Mouse (Mus musculus): ENCODE data around the gene Amh. TPM values are rescaled to one million over a fixed set of nuclear protein-coding genes. Genes with fewer than 3 reads are reported as not detected.
"Not testable (repeated sequence)": the region's sequence is repeated elsewhere in the genome, so short reads cannot be mapped to it uniquely, and the experiment has no call there.

Gene Amh
- polyA plus RNA-seq, 2 experiments = 0.08 to 0.31 TPM

- WGBS (ENCODE audit: insufficient replicate concordance) = under 1% methylated on average over 77 of the region's 82 CpGs
- Histone ChIP-seq H3K9ac (replicated peaks) (peak within 1 kb of the TSS; percentile 94), H3K4me1 (replicated peaks; ENCODE audit: control insufficient read depth in 2 of 2, insufficient read depth in 2 of 2, low read length in 1 of 2) (peaks cover 50 to 52% of the 10 kb centered on the region in 2 experiments), H3K9me3 (ENCODE audit: control insufficient read depth, low read length) (no peaks in the 10 kb centered on the region), H3K4me3 (ENCODE audit: insufficient read depth in 1 of 2, low read depth in 2 of 2, low read length in 2 of 2) (peak within 1 kb of the TSS; percentile 93 to 96), H3K27ac (peak within 1 kb of the TSS; percentile 90), H3K36me3 (replicated peaks; ENCODE audit: control insufficient read depth, insufficient read depth, low read depth) (peaks cover 30% of the 10 kb centered on the region), H3K27me3 (ENCODE audit: control insufficient read depth, insufficient read depth, low read length) (no peaks in the 10 kb centered on the region; the same call in 1 of the 2 replicates), H3K4me2 (ENCODE audit: low read depth) (peak within 1 kb of the TSS; percentile 99)
- peak; percentile 100 for DNase-seq (ENCODE audit: low read depth in 3 of 3, low spot score in 3 of 3)
- TF ChIP-seq EP300 (IDR thresholded peaks at IDR 0.05; ENCODE audit: low read depth) (0 out of 2 replicates have a peak, but pooled peaks have one; percentile 9), CTCF (IDR thresholded peaks at IDR 0.05; ENCODE audit: low read depth) (peak; percentile 16; the same call in 1 of the 2 replicates)
- peak; percentile 93 for ATAC-seq (ENCODE audit: insufficient read depth)
Measured at GRCm38 (mm10) chr10:80826151-80827062, 21.4 kb downstream of the Amh start, which contains the start of gene Oaz1. Gene Oaz1 (plus strand): TSS chr10:80826656.

GRCm38 (mm10) chr10:80827063-80827869 lies 22.2 kb downstream of the Amh start:
- no peaks in the 10 kb centered on the region; the same call in 1 of the 2 replicates for H3K27me3 ChIP-seq (ENCODE audit: control insufficient read depth, insufficient read depth, low read length)
- no peak for ATAC-seq (ENCODE audit: insufficient read depth)
- peak overlapping the region; percentile 94 for H3K9ac ChIP-seq (replicated peaks)
- TF ChIP-seq CTCF (IDR thresholded peaks at IDR 0.05; ENCODE audit: low read depth) = no peak
- no peak for TF ChIP-seq EP300 (IDR thresholded peaks at IDR 0.05; ENCODE audit: low read depth)
- peak overlapping the region; percentile 90 for H3K27ac ChIP-seq
- H3K9me3 ChIP-seq (ENCODE audit: control insufficient read depth, low read length) = no peaks in the 10 kb centered on the region
- peak overlapping the region; percentile 93 to 96 for H3K4me3 ChIP-seq (ENCODE audit: insufficient read depth in 1 of 2, low read depth in 2 of 2, low read length in 2 of 2)
- H3K36me3 ChIP-seq (replicated peaks; ENCODE audit: control insufficient read depth, insufficient read depth, low read depth) = peaks cover 30% of the 10 kb centered on the region
- DNase-seq (ENCODE audit: low read depth in 3 of 3, low spot score in 3 of 3) = no peak
- peak overlapping the region; percentile 99 for H3K4me2 ChIP-seq (ENCODE audit: low read depth)
- H3K4me1 ChIP-seq (replicated peaks; ENCODE audit: control insufficient read depth in 2 of 2, insufficient read depth in 2 of 2, low read length in 1 of 2) = peaks cover 48 to 49% of the 10 kb centered on the region in 2 experiments
- WGBS (ENCODE audit: insufficient replicate concordance) = 6% methylated on average over 29 of the region's 29 CpGs

- Histone ChIP-seq H3K36me3 (replicated peaks; ENCODE audit: control insufficient read depth, insufficient read depth, low read depth) (peaks cover 30% of the 10 kb centered on the region), H3K27me3 (ENCODE audit: control insufficient read depth, insufficient read depth, low read length) (no peaks in the 10 kb centered on the region; the same call in 1 of the 2 replicates), H3K4me1 (replicated peaks; ENCODE audit: control insufficient read depth in 2 of 2, insufficient read depth in 2 of 2, low read length in 1 of 2) (peaks cover 45 to 46% of the 10 kb centered on the region in 2 experiments), H3K27ac (peak overlapping the region; percentile 30), H3K4me3 (ENCODE audit: insufficient read depth in 1 of 2, low read depth in 2 of 2, low read length in 2 of 2) (peak overlapping the region; percentile 93 to 96), H3K9ac (replicated peaks) (peak overlapping the region; percentile 94), H3K4me2 (ENCODE audit: low read depth) (peak overlapping the region; percentile 99), H3K9me3 (ENCODE audit: control insufficient read depth, low read length) (no peaks in the 10 kb centered on the region)
- ATAC-seq (ENCODE audit: insufficient read depth) (no peak), DNase-seq (ENCODE audit: low read depth in 3 of 3, low spot score in 3 of 3) (no peak)
- TF ChIP-seq EP300 (IDR thresholded peaks at IDR 0.05; ENCODE audit: low read depth) (no peak), CTCF (IDR thresholded peaks at IDR 0.05; ENCODE audit: low read depth) (no peak)
- WGBS (ENCODE audit: insufficient replicate concordance) = 69% methylated on average over 10 of the region's 10 CpGs
Measured at GRCm38 (mm10) chr10:80827870-80828420, 22.9 kb downstream of the Amh start.

GRCm38 (mm10) chr10:80828587-80828986 lies 23.5 kb downstream of the Amh start:
- WGBS (ENCODE audit: insufficient replicate concordance) = 84% methylated on average over 7 of the region's 9 CpGs
- H3K9ac ChIP-seq (replicated peaks); H3K27me3 ChIP-seq (ENCODE audit: control insufficient read depth, insufficient read depth, low read length); DNase-seq (ENCODE audit: low read depth in 3 of 3, low spot score in 3 of 3); H3K27ac ChIP-seq; ATAC-seq (ENCODE audit: insufficient read depth); H3K9me3 ChIP-seq (ENCODE audit: control insufficient read depth, low read length): not testable (repeated sequence)
- Histone ChIP-seq H3K4me3 (ENCODE audit: insufficient read depth in 1 of 2, low read depth in 2 of 2, low read length in 2 of 2) (peak overlapping the region in 1 of 2 experiments; percentile 93; a peak in 1 of 4 replicates), H3K36me3 (replicated peaks; ENCODE audit: control insufficient read depth, insufficient read depth, low read depth) (peaks cover 30% of the 10 kb centered on the region), H3K4me2 (ENCODE audit: low read depth) (peak overlapping the region; percentile 99), H3K4me1 (replicated peaks; ENCODE audit: control insufficient read depth in 2 of 2, insufficient read depth in 2 of 2, low read length in 1 of 2) (peaks cover 42 to 46% of the 10 kb centered on the region in 2 experiments)
